Mouse (Mus musculus) ovary, adult 18-20 months (tissue): Measurements from ENCODE around the gene 1810010H24Rik.
A peak's percentile ranks its signal among the peaks of the same experiment; 100 is the strongest.
"Not testable (repeated sequence)": the region's sequence is repeated elsewhere in the genome, so short reads cannot be mapped to it uniquely, and the experiment has no call there.

Experiments
- DNase-seq: peaks from one replicate; pipeline ENCODE4 v3.0.0; 2022; ENCODE audit warnings: low spot score, mixed read lengths

Gene 1810010H24Rik

GRCm38 (mm10) chr11:107044321-107044720, 18.8 kb downstream of the 1810010H24Rik start:
- DNase-seq = no peak

GRCm38 (mm10) chr11:107045546-107045945, 20.1 kb downstream of the 1810010H24Rik start:
- DNase-seq = no peak

- DNase-seq = peak; percentile 41
Measured at GRCm38 (mm10) chr11:107046766-107047620, 21.5 kb downstream of the 1810010H24Rik start.

GRCm38 (mm10) chr11:107054870-107055269, 29.4 kb downstream of the 1810010H24Rik start:
- no peak for DNase-seq

- no peak for DNase-seq
Measured at GRCm38 (mm10) chr11:107057391-107057790, 31.9 kb downstream of the 1810010H24Rik start.

GRCm38 (mm10) chr11:107059634-107060033, 34.2 kb downstream of the 1810010H24Rik start:
- DNase-seq = not testable (repeated sequence)

- DNase-seq = no peak
Measured at GRCm38 (mm10) chr11:107060941-107061340, 35.5 kb downstream of the 1810010H24Rik start.

GRCm38 (mm10) chr11:107063067-107063466, 37.6 kb downstream of the 1810010H24Rik start:
- DNase-seq = no peak

GRCm38 (mm10) chr11:107064590-107064989, 39.1 kb downstream of the 1810010H24Rik start:
- no peak for DNase-seq

GRCm38 (mm10) chr11:107065216-107065785, 39.8 kb downstream of the 1810010H24Rik start:
- no peak for DNase-seq
